Mouse (Mus musculus): ENCODE results near the gene Abca1. TPM values are rescaled to one million over a fixed set of nuclear protein-coding genes. Genes with fewer than 3 reads are reported as not detected.

Abca1 gene
- polyA plus RNA-seq, 1 experiment from 2014 or later, result 1.6 TPM

DNA sequence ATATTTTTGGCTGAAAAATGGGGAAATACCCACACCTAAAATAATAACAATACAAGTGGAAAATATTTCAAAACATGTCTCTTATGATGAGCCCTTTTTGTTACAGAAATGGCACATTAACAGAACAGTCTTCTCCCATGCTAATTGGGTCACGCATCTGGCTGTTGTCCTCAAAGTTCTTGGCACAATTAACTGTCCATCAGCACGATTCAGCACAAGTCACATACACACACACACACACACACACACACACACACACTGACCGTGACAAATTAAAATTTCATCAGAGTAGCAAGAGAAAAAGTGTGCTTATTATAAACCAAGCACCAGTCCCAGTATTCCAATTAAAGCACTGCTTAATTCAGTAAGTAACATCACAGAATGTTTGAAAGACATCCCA lies 55.1 kb downstream of the Abca1 start:
- 84% methylated on average over 3 of the region's 3 CpGs for WGBS
- H3K4me2 ChIP-seq (replicated peaks; ENCODE audit: low read depth), result no peak overlapping the region

GRCm38 (mm10) chr4:53102529-53102928 lies 57.2 kb downstream of the Abca1 start:
- Histone ChIP-seq H3K27me3 (ENCODE audit: control insufficient read depth, insufficient read depth, low read length) (no peaks in the 10 kb centered on the region), H3K4me1 (replicated peaks; ENCODE audit: control insufficient read depth, insufficient read depth) (no peaks in the 10 kb centered on the region), H3K9me3 (ENCODE audit: control insufficient read depth, low read length) (no peaks in the 10 kb centered on the region), H3K4me3 (ENCODE audit: low read depth, low read length) (no peak overlapping the region), H3K27ac (replicated peaks) (no peak overlapping the region), H3K9ac (ENCODE audit: low read length) (no peak overlapping the region), H3K36me3 (ENCODE audit: control insufficient read depth, insufficient read depth, low read length) (no peaks in the 10 kb centered on the region), H3K4me2 (replicated peaks; ENCODE audit: low read depth) (no peak overlapping the region)
- ATAC-seq (ENCODE audit: low FRiP score, low TSS enrichment) (no peak), DNase-seq (ENCODE audit: low spot score) (no peak)
- no peak for TF ChIP-seq CTCF (IDR thresholded peaks at IDR 0.05; ENCODE audit: low read depth)
- TF ChIP-seq EP300 (optimal IDR thresholded peaks at IDR 0.05), result no peak
- 69% methylated on average over 7 of the region's 7 CpGs for WGBS

More for the DNA sequence above, 55.1 kb downstream of the Abca1 start:
- Histone ChIP-seq H3K36me3 (ENCODE audit: control insufficient read depth, insufficient read depth, low read length) (no peaks in the 10 kb centered on the region), H3K4me3 (ENCODE audit: low read depth, low read length) (no peak overlapping the region), H3K27me3 (ENCODE audit: control insufficient read depth, insufficient read depth, low read length) (no peaks in the 10 kb centered on the region), H3K9me3 (ENCODE audit: control insufficient read depth, low read length) (no peaks in the 10 kb centered on the region), H3K9ac (ENCODE audit: low read length) (no peak overlapping the region), H3K4me1 (replicated peaks; ENCODE audit: control insufficient read depth, insufficient read depth) (no peaks in the 10 kb centered on the region), H3K27ac (replicated peaks) (no peak overlapping the region)
- no peak for DNase-seq (ENCODE audit: low spot score)
- ATAC-seq (ENCODE audit: low FRiP score, low TSS enrichment), result no peak
- TF ChIP-seq CTCF (IDR thresholded peaks at IDR 0.05; ENCODE audit: low read depth) (no peak), EP300 (optimal IDR thresholded peaks at IDR 0.05) (no peak)

GRCm38 (mm10) chr4:53101306-53101705 lies 58.4 kb downstream of the Abca1 start:
- no peaks in the 10 kb centered on the region for H3K4me1 ChIP-seq (replicated peaks; ENCODE audit: control insufficient read depth, insufficient read depth)
- TF ChIP-seq EP300 (optimal IDR thresholded peaks at IDR 0.05) (no peak), CTCF (IDR thresholded peaks at IDR 0.05; ENCODE audit: low read depth) (no peak)
- no peaks in the 10 kb centered on the region for H3K9me3 ChIP-seq (ENCODE audit: control insufficient read depth, low read length)
- H3K27me3 ChIP-seq (ENCODE audit: control insufficient read depth, insufficient read depth, low read length), result no peaks in the 10 kb centered on the region
- no peak overlapping the region for H3K27ac ChIP-seq (replicated peaks)
- no peak overlapping the region for H3K9ac ChIP-seq (ENCODE audit: low read length)
- ATAC-seq (ENCODE audit: low FRiP score, low TSS enrichment) (no peak), DNase-seq (ENCODE audit: low spot score) (no peak)
- 76% methylated on average over 5 of the region's 5 CpGs for WGBS
- H3K4me2 ChIP-seq (replicated peaks; ENCODE audit: low read depth), result no peak overlapping the region
- no peaks in the 10 kb centered on the region for H3K36me3 ChIP-seq (ENCODE audit: control insufficient read depth, insufficient read depth, low read length)
- no peak overlapping the region for H3K4me3 ChIP-seq (ENCODE audit: low read depth, low read length)

DNA sequence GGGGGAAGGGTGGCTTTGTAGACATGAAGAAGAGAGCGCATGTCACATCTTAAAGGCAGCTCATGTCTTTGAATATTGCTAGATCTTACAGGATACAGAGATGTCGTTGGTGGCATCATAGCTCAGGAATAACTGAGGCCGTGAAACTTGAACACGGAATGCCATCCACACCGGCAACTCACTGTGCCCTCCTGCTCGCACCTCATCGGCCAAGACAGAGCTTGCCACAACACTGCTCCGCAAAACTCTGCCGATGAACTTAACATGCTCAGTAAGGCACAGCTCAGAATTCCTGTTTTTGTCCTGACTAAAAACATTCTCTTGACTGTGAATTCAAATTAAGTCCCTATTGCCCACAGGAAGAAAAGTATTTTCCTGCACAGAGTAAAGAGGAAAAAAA lies 59.2 kb downstream of the Abca1 start:
- no peak overlapping the region for H3K9ac ChIP-seq (ENCODE audit: low read length)
- no peaks in the 10 kb centered on the region for H3K36me3 ChIP-seq (ENCODE audit: control insufficient read depth, insufficient read depth, low read length)
- no peaks in the 10 kb centered on the region for H3K27me3 ChIP-seq (ENCODE audit: control insufficient read depth, insufficient read depth, low read length)
- WGBS, result 93% methylated on average over 9 of the region's 9 CpGs
- H3K27ac ChIP-seq (replicated peaks), result no peak overlapping the region
- no peak for TF ChIP-seq EP300 (optimal IDR thresholded peaks at IDR 0.05)
- TF ChIP-seq CTCF (IDR thresholded peaks at IDR 0.05; ENCODE audit: low read depth), result no peak
- no peaks in the 10 kb centered on the region for H3K9me3 ChIP-seq (ENCODE audit: control insufficient read depth, low read length)
- no peak for ATAC-seq (ENCODE audit: low FRiP score, low TSS enrichment)
- H3K4me2 ChIP-seq (replicated peaks; ENCODE audit: low read depth), result no peak overlapping the region
- H3K4me3 ChIP-seq (ENCODE audit: low read depth, low read length), result no peak overlapping the region
- no peaks in the 10 kb centered on the region for H3K4me1 ChIP-seq (replicated peaks; ENCODE audit: control insufficient read depth, insufficient read depth)
- no peak for DNase-seq (ENCODE audit: low spot score)

- H3K36me3 ChIP-seq (ENCODE audit: control insufficient read depth, insufficient read depth, low read length), result 0 out of 2 replicates have a peak, but pooled peaks cover 3% of the 10 kb centered on the region
- 91% methylated on average over 4 of the region's 4 CpGs for WGBS
- ATAC-seq (ENCODE audit: low FRiP score, low TSS enrichment), result no peak
Observed at GRCm38 (mm10) chr4:53094850-53095249, 64.8 kb downstream of the Abca1 start.

GRCm38 (mm10) chr4:53094331-53094730 lies 65.4 kb downstream of the Abca1 start:
- 50% methylated on average over 3 of the region's 3 CpGs for WGBS

More at GRCm38 (mm10) chr4:53094850-53095249, 64.8 kb downstream of the Abca1 start:
- H3K4me3 ChIP-seq (ENCODE audit: low read depth, low read length), result no peak overlapping the region
- H3K9me3 ChIP-seq (ENCODE audit: control insufficient read depth, low read length), result no peaks in the 10 kb centered on the region
- no peaks in the 10 kb centered on the region for H3K4me1 ChIP-seq (replicated peaks; ENCODE audit: control insufficient read depth, insufficient read depth)
- TF ChIP-seq CTCF (IDR thresholded peaks at IDR 0.05; ENCODE audit: low read depth) (no peak), EP300 (optimal IDR thresholded peaks at IDR 0.05) (no peak)
- no peak for DNase-seq (ENCODE audit: low spot score)
- no peak overlapping the region for H3K4me2 ChIP-seq (replicated peaks; ENCODE audit: low read depth)
- H3K27ac ChIP-seq (replicated peaks), result no peak overlapping the region
- H3K27me3 ChIP-seq (ENCODE audit: control insufficient read depth, insufficient read depth, low read length), result no peaks in the 10 kb centered on the region
- H3K9ac ChIP-seq (ENCODE audit: low read length), result no peak overlapping the region

More at GRCm38 (mm10) chr4:53094331-53094730, 65.4 kb downstream of the Abca1 start:
- H3K4me2 ChIP-seq (replicated peaks; ENCODE audit: low read depth), result no peak overlapping the region
- no peak overlapping the region for H3K27ac ChIP-seq (replicated peaks)
- TF ChIP-seq CTCF (IDR thresholded peaks at IDR 0.05; ENCODE audit: low read depth) (no peak), EP300 (optimal IDR thresholded peaks at IDR 0.05) (no peak)
- no peaks in the 10 kb centered on the region for H3K4me1 ChIP-seq (replicated peaks; ENCODE audit: control insufficient read depth, insufficient read depth)
- ATAC-seq (ENCODE audit: low FRiP score, low TSS enrichment) (no peak), DNase-seq (ENCODE audit: low spot score) (no peak)
- 0 out of 2 replicates have a peak, but pooled peaks cover 3% of the 10 kb centered on the region for H3K36me3 ChIP-seq (ENCODE audit: control insufficient read depth, insufficient read depth, low read length)
- no peaks in the 10 kb centered on the region for H3K9me3 ChIP-seq (ENCODE audit: control insufficient read depth, low read length)
- H3K4me3 ChIP-seq (ENCODE audit: low read depth, low read length), result no peak overlapping the region
- no peak overlapping the region for H3K9ac ChIP-seq (ENCODE audit: low read length)
- H3K27me3 ChIP-seq (ENCODE audit: control insufficient read depth, insufficient read depth, low read length), result no peaks in the 10 kb centered on the region
